Mouse (Mus musculus) olfactory bulb, adult 2 months (tissue): ENCODE measurements around the gene Tbc1d1. TPM values are rescaled to one million over a fixed set of nuclear protein-coding genes. Genes with fewer than 3 reads are reported as not detected.

ENCODE experiments used
- H3K27ac ChIP-seq: fragments of 200-500 bp; 2 replicates; pipeline ENCODE4 v1.5.1; 2012; ENCODE audit warnings: low read depth, low read length; ENCODE audit not compliant: insufficient read depth
- H3K4me1 ChIP-seq: fragments of 200-500 bp; 2 replicates; pipeline ENCODE4 v1.6.1; 2012; ENCODE audit warnings: low read length; ENCODE audit not compliant: control insufficient read depth, insufficient read depth
- H3K4me3 ChIP-seq: fragments of 200-500 bp; 2 replicates; pipeline ENCODE4 v1.5.1; 2012; ENCODE audit warnings: mild to moderate bottlenecking, low read depth, low read length, moderate library complexity; ENCODE audit not compliant: insufficient read depth
- CTCF ChIP-seq: fragments of 200-500 bp; IDR thresholded peaks from 2 replicates; pipeline ENCODE4 v1.5.1; 2012; ENCODE audit warnings: low read depth, mild to moderate bottlenecking, low read length, moderate library complexity; ENCODE audit not compliant: insufficient read depth
- POLR2A ChIP-seq: fragments of 200-500 bp; IDR thresholded peaks from 2 replicates; pipeline ENCODE4 v1.6.1; 2012; ENCODE audit warnings: mild to moderate bottlenecking, low read depth, low read length, moderate library complexity; ENCODE audit not compliant: insufficient read depth
- WGBS: fragments of 180-500 bp; shearing (Covaris S2); methylation state at CpG from one replicate; pipeline ENCODE4 v1.1.7; 2018; 5-methylcytosine and 5-hydroxymethylcytosine counted together
- polyA plus RNA-seq: library from polyadenylated mRNA; stranded (reverse); fragments of >200 nt; gene quantifications from 2 replicates; pipeline ENCODE4 v1.2.4, GENCODE M21; 2012; ENCODE audit warnings: low replicate concordance; ENCODE audit not compliant: missing spikeins, insufficient read depth, insufficient read length

Gene Tbc1d1
- polyA plus RNA-seq, 1 experiment: not detected

- TF ChIP-seq POLR2A (no peak), CTCF (no peak)
- no peak overlapping the region for H3K4me3 ChIP-seq
- WGBS: 96% methylated on average over 4 of the region's 4 CpGs
- peaks cover 5% of the 10 kb centered on the region for H3K4me1 ChIP-seq
- no peak overlapping the region for H3K27ac ChIP-seq
Measured at GRCm38 (mm10) chr5:64383215-64383614, 227.1 kb downstream of the Tbc1d1 start.

GRCm38 (mm10) chr5:64384546-64384945 is 228.4 kb downstream of the Tbc1d1 start:
- Histone ChIP-seq H3K27ac (no peak overlapping the region), H3K4me3 (no peak overlapping the region), H3K4me1 (peaks cover 13% of the 10 kb centered on the region)
- TF ChIP-seq POLR2A: no peak
- no peak for TF ChIP-seq CTCF
- WGBS: 81% methylated on average over 6 of the region's 6 CpGs

- H3K4me3 ChIP-seq: no peak overlapping the region
- TF ChIP-seq POLR2A (no peak), CTCF (no peak)
- H3K27ac ChIP-seq: no peak overlapping the region
- WGBS: 79% methylated on average over 3 of the region's 3 CpGs
- H3K4me1 ChIP-seq: peaks cover 15% of the 10 kb centered on the region
Measured at GRCm38 (mm10) chr5:64386996-64387395, 230.9 kb downstream of the Tbc1d1 start.

- H3K4me3 ChIP-seq: no peak overlapping the region
- H3K4me1 ChIP-seq: peaks cover 22% of the 10 kb centered on the region
- peak overlapping the region; percentile 67 for H3K27ac ChIP-seq
- TF ChIP-seq POLR2A: no peak
- TF ChIP-seq CTCF: no peak
- 29% methylated on average over 6 of the region's 6 CpGs for WGBS
Measured at GRCm38 (mm10) chr5:64389202-64389929, 233.3 kb downstream of the Tbc1d1 start.

- TF ChIP-seq CTCF: no peak
- TF ChIP-seq POLR2A: no peak
- WGBS: 79% methylated on average over 4 of the region's 4 CpGs
- Histone ChIP-seq H3K4me1 (peaks cover 22% of the 10 kb centered on the region), H3K27ac (no peak overlapping the region), H3K4me3 (no peak overlapping the region)
Measured at GRCm38 (mm10) chr5:64391346-64391745, 235.2 kb downstream of the Tbc1d1 start.

GRCm38 (mm10) chr5:64392426-64393020 is 236.4 kb downstream of the Tbc1d1 start:
- Histone ChIP-seq H3K27ac (no peak overlapping the region), H3K4me3 (no peak overlapping the region), H3K4me1 (peaks cover 22% of the 10 kb centered on the region)
- TF ChIP-seq CTCF (no peak), POLR2A (no peak)
- WGBS: 80% methylated on average over 8 of the region's 8 CpGs

- TF ChIP-seq POLR2A (no peak), CTCF (no peak)
- 89% methylated on average over 4 of the region's 4 CpGs for WGBS
- Histone ChIP-seq H3K27ac (no peak overlapping the region), H3K4me3 (no peak overlapping the region), H3K4me1 (peaks cover 17% of the 10 kb centered on the region)
Measured at GRCm38 (mm10) chr5:64393530-64393929, 237.4 kb downstream of the Tbc1d1 start.

GRCm38 (mm10) chr5:64398155-64398554 is 242.1 kb downstream of the Tbc1d1 start:
- 92% methylated on average over 13 of the region's 13 CpGs for WGBS
- no peak for TF ChIP-seq POLR2A
- no peak for TF ChIP-seq CTCF
- Histone ChIP-seq H3K4me1 (no peaks in the 10 kb centered on the region), H3K27ac (no peak overlapping the region), H3K4me3 (no peak overlapping the region)

GRCm38 (mm10) chr5:64400742-64401141 is 244.6 kb downstream of the Tbc1d1 start:
- no peaks in the 10 kb centered on the region for H3K4me1 ChIP-seq
- H3K27ac ChIP-seq: no peak overlapping the region
- WGBS: 96% methylated on average over 4 of the region's 4 CpGs
- no peak overlapping the region for H3K4me3 ChIP-seq
- no peak for TF ChIP-seq POLR2A
- no peak for TF ChIP-seq CTCF

Other genes with a start within 250 kb of the Tbc1d1 start
- gene Rell1, start 187.4 kb upstream of the Tbc1d1 start, polyA plus RNA-seq: not detected in 2 replicates
- not detected in 2 replicates for gene Pgm2, start 63.4 kb upstream of the Tbc1d1 start, polyA plus RNA-seq